Mouse (Mus musculus) testis, postnatal 14 days (tissue): Measurements from ENCODE around the gene Arf3.

Experiments used
- DNase-seq: peaks from one replicate; pipeline ENCODE4 v3.0.0; 2021; ENCODE audit warnings: low spot score

The Arf3 gene

DNA sequence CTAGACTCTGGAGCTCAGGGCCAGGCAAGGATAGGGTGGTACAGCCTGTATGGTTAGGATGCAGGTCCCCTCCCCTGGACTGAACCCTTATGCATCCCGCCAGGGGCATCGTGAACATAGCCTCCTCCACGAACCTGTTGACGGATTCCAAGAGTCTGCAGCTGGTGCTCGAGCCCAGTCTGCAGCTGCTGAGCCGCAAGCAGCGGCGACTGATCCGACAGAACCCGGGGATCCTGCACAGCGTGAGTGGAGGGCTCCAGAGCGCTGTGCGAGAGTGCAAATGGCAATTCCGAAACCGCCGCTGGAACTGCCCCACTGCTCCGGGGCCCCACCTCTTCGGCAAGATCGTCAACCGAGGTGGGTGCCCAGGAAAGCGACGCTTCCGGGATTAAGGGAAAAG lies 27.7 kb upstream of the Arf3 start:
- DNase-seq, result no peak

GRCm38 (mm10) chr15:98789661-98790535 lies 26.9 kb upstream of the Arf3 start, which contains the start of gene Wnt1:
Gene Wnt1 (plus strand): TSS chr15:98789857.
- DNase-seq, result no peak

DNA sequence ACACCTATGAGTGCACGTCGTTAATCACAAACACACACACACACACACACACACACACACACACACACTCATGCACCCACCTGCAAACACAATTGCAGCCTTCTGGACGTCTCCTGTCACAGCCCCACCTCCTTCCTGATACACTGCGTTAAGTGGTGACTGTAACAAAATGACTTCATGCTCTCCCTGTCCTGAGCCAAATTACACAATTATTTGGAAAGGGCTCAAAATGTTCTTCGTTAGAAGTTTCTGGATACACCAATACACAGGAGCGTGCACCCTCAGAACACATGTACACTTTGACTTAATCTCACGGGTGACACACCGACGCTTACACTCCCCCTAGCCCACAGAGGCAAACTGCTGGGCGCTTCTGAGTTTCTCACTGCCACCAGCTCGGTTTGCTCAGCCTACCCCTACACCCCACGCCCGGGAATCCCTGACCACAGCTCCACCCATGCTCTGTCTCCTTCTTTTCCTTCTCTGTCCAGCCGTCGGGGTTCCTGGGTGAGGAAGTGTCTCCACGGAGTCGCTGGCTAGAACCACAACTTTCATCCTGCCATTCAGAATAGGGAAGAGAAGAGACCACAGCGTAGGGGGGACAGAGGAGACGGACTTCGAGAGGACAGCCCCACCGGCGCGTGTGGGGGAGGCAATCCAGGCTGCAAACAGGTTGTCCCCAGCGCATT lies 26.1 kb upstream of the Arf3 start:
- DNase-seq, result no peak

DNA sequence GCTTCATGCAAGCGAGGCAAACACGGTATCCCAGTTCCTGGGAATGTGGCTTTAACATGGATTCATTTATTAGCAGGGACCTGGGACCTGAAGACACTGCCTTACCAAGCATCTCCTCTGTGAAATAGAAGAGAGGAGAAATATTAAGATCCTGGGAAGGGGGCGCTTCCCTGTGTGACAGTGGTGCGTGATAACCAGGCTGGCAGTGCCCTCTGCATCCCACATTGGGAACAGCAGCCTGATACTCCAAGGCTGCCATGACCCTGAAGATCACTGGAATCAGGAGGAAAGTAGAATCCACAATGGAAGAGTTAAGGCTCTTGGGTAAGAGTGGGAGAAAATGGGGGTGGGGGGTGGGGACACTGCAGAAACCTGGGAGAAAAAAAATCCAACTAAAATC lies 24.9 kb upstream of the Arf3 start:
- DNase-seq, result no peak

DNA sequence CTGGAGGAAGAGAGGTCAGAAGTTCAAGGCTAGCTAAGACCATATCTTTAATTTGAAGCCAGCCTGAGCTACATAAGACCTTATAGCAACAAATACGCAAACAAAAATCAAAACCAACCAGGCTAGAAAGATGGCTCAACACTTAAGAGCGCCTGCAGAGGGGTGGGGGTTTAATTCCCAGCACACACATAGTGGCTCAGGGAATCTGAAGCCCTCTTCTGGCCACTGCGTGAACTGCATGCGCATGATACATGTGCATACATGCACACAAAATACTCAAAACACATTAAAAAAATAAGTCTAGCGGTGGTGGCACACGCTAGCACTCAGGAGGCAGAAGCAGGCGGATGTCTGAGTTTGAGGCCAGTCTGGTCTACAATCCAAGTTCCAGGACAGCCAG lies 22.7 kb upstream of the Arf3 start:
- no peak for DNase-seq

DNA sequence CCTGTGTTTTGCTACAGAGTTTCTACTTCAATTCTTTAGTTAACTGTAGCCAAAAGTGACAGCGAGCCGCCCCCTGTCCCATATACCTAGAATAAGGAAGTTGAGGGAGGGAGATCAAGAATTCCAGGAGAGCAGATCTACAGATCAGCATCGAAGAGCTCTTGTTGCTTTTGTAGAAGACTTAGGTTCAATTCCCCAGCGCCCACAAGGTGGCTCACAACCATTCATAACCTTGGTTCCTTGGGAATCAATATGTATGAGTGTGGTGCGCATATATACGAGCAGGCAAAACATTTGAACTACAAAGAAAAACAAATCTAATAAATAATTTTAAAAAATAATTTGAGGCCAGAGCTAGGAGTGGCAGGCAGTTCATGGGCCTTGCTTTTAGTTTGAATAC lies 18.2 kb upstream of the Arf3 start:
- no peak for DNase-seq

- no peak for DNase-seq
Observed at GRCm38 (mm10) chr15:98780573-98780972, 17.6 kb upstream of the Arf3 start.

DNA sequence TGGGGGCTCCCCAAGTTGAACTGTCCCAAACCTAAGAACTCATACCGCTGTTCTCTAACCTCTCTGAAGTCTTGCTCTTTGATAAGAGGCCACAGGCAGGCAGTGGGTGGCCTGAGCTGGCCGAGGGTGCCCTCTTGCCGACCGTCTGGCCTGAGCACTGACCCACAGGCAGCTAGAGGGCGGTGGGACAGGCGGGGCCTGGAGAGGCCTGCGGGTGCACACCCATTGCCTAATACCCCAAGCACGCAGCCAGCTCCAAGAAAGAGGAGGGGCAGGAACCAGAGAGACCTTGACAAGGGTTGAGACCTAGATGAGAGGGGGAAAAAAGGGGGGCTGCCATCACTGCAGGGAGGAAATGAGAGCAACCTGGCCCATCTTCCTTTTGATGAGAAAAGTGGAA lies 17.1 kb upstream of the Arf3 start:
- no peak for DNase-seq

GRCm38 (mm10) chr15:98778806-98779205 lies 15.8 kb upstream of the Arf3 start:
- no peak for DNase-seq

DNA sequence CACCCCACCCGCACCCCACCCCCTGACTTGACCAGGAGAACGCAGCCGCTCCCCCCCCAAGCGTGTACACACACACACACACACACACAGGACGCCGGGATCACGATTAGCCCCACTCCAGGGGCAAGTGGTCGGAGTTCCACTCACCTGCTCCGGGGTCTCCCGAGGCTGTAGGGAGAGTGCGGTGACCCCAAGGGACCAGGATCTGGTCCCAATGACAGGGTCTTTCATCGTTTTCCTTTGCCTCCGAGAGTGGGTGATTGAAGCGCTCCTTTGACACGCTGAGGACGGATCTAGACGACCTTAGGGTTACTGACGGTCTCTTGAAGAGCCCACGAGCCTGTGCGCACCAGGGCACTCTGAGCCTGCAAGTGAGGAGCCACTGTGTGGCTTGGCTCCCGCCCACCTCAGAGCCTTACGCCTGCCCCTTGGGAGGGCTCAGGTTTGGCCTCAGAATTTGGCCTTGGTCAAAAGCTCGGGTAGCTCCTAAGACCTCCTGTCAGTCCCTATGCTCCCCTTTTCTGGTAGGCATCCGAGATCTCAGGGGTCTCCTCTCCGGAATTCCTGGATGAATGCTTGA lies 15.3 kb upstream of the Arf3 start:
- no peak for DNase-seq

DNA sequence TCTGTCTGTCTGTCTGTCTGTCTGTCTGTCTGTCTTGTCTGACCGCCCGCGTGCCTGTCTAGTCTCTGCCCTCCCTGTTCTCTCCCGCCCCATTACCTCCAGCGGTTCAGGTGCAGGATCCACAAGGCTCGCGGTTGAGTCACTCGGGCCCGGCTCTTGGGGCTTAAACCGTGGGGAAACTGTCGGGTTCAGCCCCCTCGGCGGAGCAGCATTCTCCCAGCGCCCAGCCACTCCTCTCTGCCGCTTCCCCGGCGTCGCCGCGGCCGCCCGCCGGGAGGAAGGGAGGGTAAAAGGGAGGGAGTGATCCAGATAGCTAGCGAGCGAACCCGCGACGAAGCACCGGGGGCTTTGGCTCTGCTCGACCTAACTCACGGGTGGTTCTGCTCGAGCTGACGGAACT lies 14.7 kb upstream of the Arf3 start, which contains the start of gene Wnt10b:
Gene Wnt10b (minus strand): TSS at position 389 of the 400 bp plus-strand sequence.
- DNase-seq, result no peak

DNA sequence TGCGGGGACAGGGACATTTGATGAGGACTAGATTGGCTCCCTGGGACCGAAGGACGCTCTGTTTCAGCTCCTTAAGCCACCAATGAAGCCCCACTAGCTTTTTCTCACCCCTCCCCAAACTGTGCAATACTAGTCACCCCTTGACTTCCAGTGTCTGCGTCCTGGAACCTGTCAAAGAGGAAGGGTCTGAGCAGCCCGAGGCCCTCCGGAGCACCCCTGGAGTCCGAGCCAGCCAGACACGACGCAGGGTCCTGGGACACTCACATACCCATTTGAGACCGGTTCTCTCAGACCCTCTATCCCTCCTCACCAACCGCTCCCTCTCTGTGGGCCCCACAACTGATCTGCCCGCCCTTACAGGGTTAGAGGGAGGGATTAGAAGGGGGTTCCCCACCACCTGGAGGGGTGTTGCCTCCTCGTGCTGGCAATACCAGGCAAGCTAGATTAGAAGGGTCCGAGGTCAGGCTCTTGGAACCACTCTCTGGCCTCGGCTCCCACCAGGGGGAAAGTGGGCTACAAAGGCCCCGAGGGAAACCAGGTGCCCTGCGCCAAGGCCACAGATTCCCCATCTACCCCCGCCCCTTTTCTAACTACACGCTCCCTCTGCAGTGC lies 14.1 kb upstream of the Arf3 start:
- DNase-seq, result no peak

DNA sequence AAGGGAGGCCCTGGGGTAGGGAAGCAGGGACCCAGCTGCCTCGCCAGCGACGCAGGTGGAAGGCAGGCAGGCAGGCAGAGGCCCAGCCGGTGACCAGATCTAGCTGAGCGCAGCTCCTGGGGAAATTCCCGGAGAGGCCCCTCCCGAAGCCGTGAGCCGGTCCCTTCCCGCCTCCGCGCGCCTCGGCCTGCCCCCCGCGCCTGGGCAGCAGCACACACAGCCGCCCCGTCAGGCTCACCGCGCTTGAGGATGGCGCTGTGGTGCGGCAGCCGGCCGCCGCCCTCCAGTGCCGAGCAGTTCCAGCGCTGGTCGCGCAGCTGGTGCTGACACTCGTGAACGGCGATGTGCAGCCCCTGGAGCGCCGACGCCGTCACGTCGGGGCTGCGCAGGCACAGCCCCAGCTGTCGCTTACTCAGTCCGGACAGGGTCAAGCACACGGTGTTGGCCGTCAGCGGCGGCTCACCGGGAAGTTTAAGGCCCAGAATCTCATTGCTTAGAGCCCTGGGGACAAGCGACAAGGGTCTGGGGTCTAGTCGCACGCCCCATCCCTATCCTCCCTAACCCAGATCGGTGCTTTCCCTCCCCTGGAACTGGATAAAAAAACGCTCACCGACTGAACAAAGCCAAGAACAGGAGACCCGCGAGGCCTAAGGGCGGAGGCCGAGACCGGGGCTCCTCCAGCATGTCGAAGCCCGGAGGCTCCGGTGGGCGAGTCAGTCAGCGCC lies 13.4 kb upstream of the Arf3 start:
- no peak for DNase-seq

DNA sequence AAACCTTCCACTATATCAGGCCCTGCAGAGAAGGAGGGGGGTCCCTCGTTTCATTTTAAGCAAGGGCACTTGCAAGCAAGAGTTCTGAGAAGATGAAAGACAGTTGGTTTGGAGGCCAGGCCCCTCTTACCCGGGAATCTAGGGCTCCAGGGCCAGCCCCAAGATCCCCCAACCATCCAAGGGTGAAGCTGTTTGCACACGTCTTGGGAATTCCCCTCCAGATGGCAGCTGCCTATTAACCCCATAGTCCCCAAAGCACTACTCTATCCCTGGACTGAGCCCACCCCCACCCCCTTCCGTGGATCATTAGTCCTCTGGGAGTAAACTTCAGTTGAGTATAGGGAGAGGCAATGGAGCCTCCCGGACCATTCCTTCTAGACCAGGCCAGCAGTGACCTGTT lies 12.5 kb upstream of the Arf3 start:
- no peak for DNase-seq

DNA sequence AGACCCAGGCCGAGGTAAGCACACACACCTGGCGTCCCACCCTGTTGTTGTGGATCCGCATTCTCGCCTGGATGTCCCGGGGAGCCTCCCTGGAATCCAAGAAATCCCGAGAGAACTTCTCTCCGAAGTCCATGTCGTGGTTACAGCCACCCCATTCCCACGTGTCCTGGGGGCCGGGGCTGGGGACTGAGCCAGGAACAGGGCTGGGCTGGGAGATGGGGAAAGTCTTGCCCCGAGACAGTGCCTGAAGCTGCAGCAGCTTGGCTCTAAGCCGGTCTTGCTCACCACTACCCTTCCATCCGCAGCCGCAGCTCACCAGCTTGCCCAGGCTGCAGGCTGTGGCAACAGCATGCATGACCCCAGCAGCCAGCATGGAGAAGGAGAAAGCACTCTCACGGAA lies 11.1 kb upstream of the Arf3 start:
- DNase-seq, result no peak

DNA sequence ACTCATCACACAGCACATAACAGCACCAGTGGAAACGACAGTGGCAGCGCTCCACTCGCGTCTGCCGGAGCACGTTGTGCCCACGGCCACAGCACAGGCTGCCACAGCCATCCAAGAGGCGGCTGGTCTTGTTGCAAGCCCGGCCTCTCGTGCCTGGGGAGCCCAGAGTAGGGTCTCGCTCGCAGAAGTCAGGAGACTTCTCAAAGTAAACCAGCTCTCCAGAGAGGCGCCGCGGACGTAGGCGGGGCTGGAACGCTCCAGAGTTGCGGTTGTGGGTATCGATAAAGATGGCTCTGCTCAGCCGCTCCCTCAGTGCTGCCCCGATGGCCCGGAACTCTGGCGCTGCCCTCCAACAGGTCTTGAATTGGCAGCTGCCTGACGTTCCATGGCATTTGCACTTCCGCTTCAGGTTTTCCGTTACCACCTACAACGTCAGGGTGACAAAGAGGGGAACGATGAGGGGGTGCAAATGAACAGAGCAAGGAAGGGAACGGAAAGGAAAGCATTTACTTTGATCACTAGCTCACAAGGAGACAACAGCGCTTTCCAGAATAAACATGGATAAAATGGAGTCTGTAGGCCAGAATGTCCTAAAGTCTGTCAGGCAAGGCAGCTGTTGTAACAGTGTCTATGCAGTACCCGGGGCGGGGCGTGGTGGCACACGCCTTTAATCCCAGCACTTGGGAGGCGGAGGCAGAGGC lies 9.6 kb upstream of the Arf3 start:
- DNase-seq, result no peak

DNA sequence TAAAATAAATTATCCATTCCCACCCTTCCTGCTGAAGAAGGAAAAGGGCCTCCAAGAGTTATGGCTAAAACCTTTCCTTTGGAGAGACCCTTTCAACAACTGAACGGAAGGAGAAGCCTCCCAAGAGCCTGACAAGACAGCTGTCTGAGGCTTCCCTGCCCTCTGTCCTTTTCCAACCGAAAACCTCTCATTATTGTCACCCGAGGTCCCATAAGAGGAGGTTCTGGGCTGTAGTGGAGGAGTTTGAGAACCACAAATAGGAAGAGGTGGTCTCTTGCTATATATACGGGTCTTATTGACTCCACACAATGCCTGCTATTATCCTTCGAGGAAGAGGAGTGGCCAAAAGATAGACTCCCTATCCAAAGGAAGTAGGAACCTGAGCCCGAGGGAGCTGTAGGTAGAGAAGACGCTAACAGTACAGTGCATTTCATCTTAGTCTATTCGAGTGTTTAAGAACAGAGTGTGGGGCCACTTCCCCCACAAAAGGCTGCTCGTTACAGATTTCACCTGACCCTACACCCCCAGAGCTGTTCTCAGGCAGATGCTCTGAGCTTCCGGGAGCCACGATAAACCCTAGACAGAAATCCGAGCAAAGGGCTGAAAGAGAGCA lies 8.9 kb upstream of the Arf3 start:
- no peak for DNase-seq

GRCm38 (mm10) chr15:98768259-98768658 lies 5.2 kb upstream of the Arf3 start:
- DNase-seq, result no peak

DNA sequence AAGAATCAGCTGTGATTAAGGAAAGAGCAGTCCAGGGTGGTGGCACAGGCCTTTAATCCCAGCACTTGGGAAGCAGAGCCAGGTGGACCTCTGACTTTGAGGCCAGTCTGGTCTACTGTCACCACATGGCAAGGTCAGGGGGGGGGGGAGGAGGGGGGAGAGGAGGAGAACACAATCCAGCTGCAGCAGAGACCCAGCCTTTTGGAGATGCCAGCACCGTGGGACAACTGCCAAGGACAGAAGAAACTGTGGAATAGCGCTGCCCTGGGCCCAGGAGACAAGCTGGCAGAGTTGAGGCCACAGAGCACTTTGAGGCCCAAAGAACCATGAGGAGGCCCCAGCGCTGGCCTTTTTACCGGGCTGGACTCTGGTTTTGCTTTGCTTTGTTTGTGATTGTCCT lies 2.9 kb upstream of the Arf3 start:
- DNase-seq, result no peak

- peak; percentile 86 for DNase-seq
Observed at GRCm38 (mm10) chr15:98762201-98762621, 803 bp downstream of the Arf3 start.

DNA sequence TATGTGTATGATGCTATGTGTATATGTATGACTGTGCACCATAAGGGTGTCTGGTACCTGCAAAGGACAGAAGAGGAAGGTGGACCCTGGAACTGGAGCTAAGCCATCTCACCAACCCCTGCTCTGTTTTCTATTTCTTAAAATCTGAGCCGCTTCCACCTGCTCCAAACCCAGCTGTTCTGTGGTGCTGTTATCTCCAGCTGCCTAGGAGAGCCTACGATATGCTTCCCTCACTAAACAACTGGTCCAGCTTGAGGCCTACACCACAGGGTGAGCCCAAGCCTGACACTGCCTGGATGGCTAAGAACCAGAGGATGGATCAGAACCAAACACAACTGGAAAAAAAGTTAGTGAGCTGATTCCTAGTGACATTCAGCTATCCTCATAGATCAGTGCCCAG lies 8.9 kb downstream of the Arf3 start:
- no peak for DNase-seq
